Mouse (Mus musculus): ENCODE data around the gene Map1b.

GRCm38 (mm10) chr13:99382373-99382772 is 134.0 kb downstream of the Map1b start:
- TF ChIP-seq CTCF (IDR thresholded peaks at IDR 0.05; ENCODE audit: insufficient read depth, low read depth, low read length) = no peak
- no peak for TF ChIP-seq POLR2A (IDR thresholded peaks at IDR 0.05; ENCODE audit: insufficient read depth, low read depth, low read length)

All from olfactory bulb, adult 2 months (tissue).